Mouse (Mus musculus): ENCODE measurements around the gene Tmed6.
A peak's percentile ranks its signal among the peaks of the same experiment; 100 is the strongest.

The Tmed6 gene

GRCm38 (mm10) chr8:107086018-107086417, 20.6 kb upstream of the Tmed6 start:
- TF ChIP-seq CTCF (conservative IDR thresholded peaks at IDR 0.05; ENCODE audit: low read length) (no peak), NANOG (IDR thresholded peaks at IDR 0.05; ENCODE audit: borderline replicate concordance, low read length) (no peak), POU5F1 (IDR thresholded peaks at IDR 0.05; ENCODE audit: borderline replicate concordance, low read length) (no peak)
- peaks cover 85% of the 10 kb centered on the region for H3K36me3 ChIP-seq (ENCODE audit: insufficient read depth, low read length)

GRCm38 (mm10) chr8:107085358-107085757, 19.9 kb upstream of the Tmed6 start:
- no peak for TF ChIP-seq POU5F1 (IDR thresholded peaks at IDR 0.05; ENCODE audit: borderline replicate concordance, low read length)
- TF ChIP-seq CTCF (conservative IDR thresholded peaks at IDR 0.05; ENCODE audit: low read length) = peak; percentile 95
- TF ChIP-seq NANOG (IDR thresholded peaks at IDR 0.05; ENCODE audit: borderline replicate concordance, low read length) = no peak
- Histone ChIP-seq H3K4me3 (replicated peaks; ENCODE audit: low read length) (peak overlapping the region; percentile 63), H3K36me3 (ENCODE audit: insufficient read depth, low read length) (peaks cover 85% of the 10 kb centered on the region), H3K4me1 (replicated peaks; ENCODE audit: low read depth, low read length) (peaks cover 30% of the 10 kb centered on the region), H3K9me3 (ENCODE audit: low read length) (no peaks in the 10 kb centered on the region), H3K27me3 (ENCODE audit: insufficient read depth, low read length) (no peaks in the 10 kb centered on the region)

More at GRCm38 (mm10) chr8:107086018-107086417, 20.6 kb upstream of the Tmed6 start:
- Histone ChIP-seq H3K9me3 (ENCODE audit: low read length) (no peaks in the 10 kb centered on the region), H3K4me1 (replicated peaks; ENCODE audit: low read depth, low read length) (peaks cover 33% of the 10 kb centered on the region), H3K4me3 (replicated peaks; ENCODE audit: low read length) (no peak overlapping the region), H3K27me3 (ENCODE audit: insufficient read depth, low read length) (no peaks in the 10 kb centered on the region)

- H3K9me3 ChIP-seq (ENCODE audit: low read length) = no peaks in the 10 kb centered on the region
- H3K27me3 ChIP-seq (ENCODE audit: insufficient read depth, low read length) = no peaks in the 10 kb centered on the region
Observed at GRCm38 (mm10) chr8:107076239-107076888, 10.9 kb upstream of the Tmed6 start.

GRCm38 (mm10) chr8:107074128-107074527, 8.7 kb upstream of the Tmed6 start:
- TF ChIP-seq NANOG (IDR thresholded peaks at IDR 0.05; ENCODE audit: borderline replicate concordance, low read length) (no peak), CTCF (conservative IDR thresholded peaks at IDR 0.05; ENCODE audit: low read length) (no peak), POU5F1 (IDR thresholded peaks at IDR 0.05; ENCODE audit: borderline replicate concordance, low read length) (no peak)

More at GRCm38 (mm10) chr8:107076239-107076888, 10.9 kb upstream of the Tmed6 start:
- H3K4me1 ChIP-seq (replicated peaks; ENCODE audit: low read depth, low read length) = peaks cover 57% of the 10 kb centered on the region
- H3K36me3 ChIP-seq (ENCODE audit: insufficient read depth, low read length) = peaks cover 85% of the 10 kb centered on the region
- no peak overlapping the region for H3K4me3 ChIP-seq (replicated peaks; ENCODE audit: low read length)
- TF ChIP-seq CTCF (conservative IDR thresholded peaks at IDR 0.05; ENCODE audit: low read length) (no peak), NANOG (IDR thresholded peaks at IDR 0.05; ENCODE audit: borderline replicate concordance, low read length) (no peak), POU5F1 (IDR thresholded peaks at IDR 0.05; ENCODE audit: borderline replicate concordance, low read length) (no peak)

GRCm38 (mm10) chr8:107073706-107074105, 8.3 kb upstream of the Tmed6 start:
- TF ChIP-seq NANOG (IDR thresholded peaks at IDR 0.05; ENCODE audit: borderline replicate concordance, low read length) = no peak
- no peak for TF ChIP-seq CTCF (conservative IDR thresholded peaks at IDR 0.05; ENCODE audit: low read length)
- TF ChIP-seq POU5F1 (IDR thresholded peaks at IDR 0.05; ENCODE audit: borderline replicate concordance, low read length) = no peak
- no peaks in the 10 kb centered on the region for H3K27me3 ChIP-seq (ENCODE audit: insufficient read depth, low read length)
- H3K4me3 ChIP-seq (replicated peaks; ENCODE audit: low read length) = 0 out of 2 replicates have a peak overlapping the region, but pooled peaks have one; percentile 1

More at GRCm38 (mm10) chr8:107074128-107074527, 8.7 kb upstream of the Tmed6 start:
- peaks cover 76% of the 10 kb centered on the region for H3K4me1 ChIP-seq (replicated peaks; ENCODE audit: low read depth, low read length)
- no peaks in the 10 kb centered on the region for H3K9me3 ChIP-seq (ENCODE audit: low read length)
- no peaks in the 10 kb centered on the region for H3K27me3 ChIP-seq (ENCODE audit: insufficient read depth, low read length)
- no peak overlapping the region for H3K4me3 ChIP-seq (replicated peaks; ENCODE audit: low read length)
- peaks cover 68% of the 10 kb centered on the region for H3K36me3 ChIP-seq (ENCODE audit: insufficient read depth, low read length)

GRCm38 (mm10) chr8:107062613-107063012, 2.8 kb downstream of the Tmed6 start:
- Histone ChIP-seq H3K4me3 (replicated peaks; ENCODE audit: low read length) (no peak overlapping the region), H3K9me3 (ENCODE audit: low read length) (no peaks in the 10 kb centered on the region), H3K36me3 (ENCODE audit: insufficient read depth, low read length) (peaks cover 31% of the 10 kb centered on the region), H3K4me1 (replicated peaks; ENCODE audit: low read depth, low read length) (peaks cover 59% of the 10 kb centered on the region), H3K27me3 (ENCODE audit: insufficient read depth, low read length) (no peaks in the 10 kb centered on the region)
- TF ChIP-seq CTCF (conservative IDR thresholded peaks at IDR 0.05; ENCODE audit: low read length) (no peak), POU5F1 (IDR thresholded peaks at IDR 0.05; ENCODE audit: borderline replicate concordance, low read length) (no peak), NANOG (IDR thresholded peaks at IDR 0.05; ENCODE audit: borderline replicate concordance, low read length) (no peak)

More at GRCm38 (mm10) chr8:107073706-107074105, 8.3 kb upstream of the Tmed6 start:
- Histone ChIP-seq H3K9me3 (ENCODE audit: low read length) (no peaks in the 10 kb centered on the region), H3K36me3 (ENCODE audit: insufficient read depth, low read length) (peaks cover 64% of the 10 kb centered on the region), H3K4me1 (replicated peaks; ENCODE audit: low read depth, low read length) (peaks cover 80% of the 10 kb centered on the region)

GRCm38 (mm10) chr8:107056973-107057369, 8.5 kb downstream of the Tmed6 start:
- no peaks in the 10 kb centered on the region for H3K9me3 ChIP-seq (ENCODE audit: low read length)
- H3K4me1 ChIP-seq (replicated peaks; ENCODE audit: low read depth, low read length) = peaks cover 62% of the 10 kb centered on the region
- peaks cover 71% of the 10 kb centered on the region for H3K36me3 ChIP-seq (ENCODE audit: insufficient read depth, low read length)
- peak overlapping the region; percentile 100 for H3K4me3 ChIP-seq (replicated peaks; ENCODE audit: low read length)
- no peaks in the 10 kb centered on the region for H3K27me3 ChIP-seq (ENCODE audit: insufficient read depth, low read length)
- TF ChIP-seq NANOG (IDR thresholded peaks at IDR 0.05; ENCODE audit: borderline replicate concordance, low read length) (no peak), CTCF (conservative IDR thresholded peaks at IDR 0.05; ENCODE audit: low read length) (no peak), POU5F1 (IDR thresholded peaks at IDR 0.05; ENCODE audit: borderline replicate concordance, low read length) (no peak)

- TF ChIP-seq NANOG (IDR thresholded peaks at IDR 0.05; ENCODE audit: borderline replicate concordance, low read length) (no peak), CTCF (conservative IDR thresholded peaks at IDR 0.05; ENCODE audit: low read length) (no peak)
- Histone ChIP-seq H3K9me3 (ENCODE audit: low read length) (no peaks in the 10 kb centered on the region), H3K36me3 (ENCODE audit: insufficient read depth, low read length) (peaks cover 77% of the 10 kb centered on the region), H3K4me3 (replicated peaks; ENCODE audit: low read length) (peak within 1 kb of the TSS; percentile 100), H3K27me3 (ENCODE audit: insufficient read depth, low read length) (no peaks in the 10 kb centered on the region), H3K4me1 (replicated peaks; ENCODE audit: low read depth, low read length) (peaks cover 65% of the 10 kb centered on the region)
Observed at GRCm38 (mm10) chr8:107056076-107056972, 9.1 kb downstream of the Tmed6 start, which contains the start of the genes Cog8 and Nip7. TSS of gene Cog8 (minus strand) at chr8:107056689. TSS of gene Nip7 (plus strand) at chr8:107056877.

Measured in E14TG2a.4 (cell line).